Mouse (Mus musculus) kidney, embryonic 16.5 days (tissue): ENCODE results near the gene Tctn3. TPM values are rescaled to one million over a fixed set of nuclear protein-coding genes. Genes with fewer than 3 reads are reported as not detected.
"Not testable (repeated sequence)": the region's sequence is repeated elsewhere in the genome, so short reads cannot be mapped to it uniquely, and the experiment has no call there.

Source experiments
- ATAC-seq: fragments of 200-750 bp; cut with Nextera tagmentation; 2 replicates; pipeline ENCODE4 v1.8.0; 2017; ENCODE audit warnings: moderate TSS enrichment; ENCODE audit not compliant: low FRiP score, low TSS enrichment
- H3K27ac ChIP-seq: fragments of 300-500 bp; sonication (generic); 2 replicates; pipeline ENCODE4 v1.5.1; 2014; ENCODE audit warnings: low read length
- H3K27me3 ChIP-seq: fragments of 300-500 bp; sonication (generic); 2 replicates; pipeline ENCODE4 v1.6.1; 2014; ENCODE audit warnings: low read length, control low read depth, mixed read lengths; ENCODE audit not compliant: insufficient read depth
- H3K36me3 ChIP-seq: fragments of 300-500 bp; sonication (generic); 2 replicates; pipeline ENCODE4 v1.6.1; 2014; ENCODE audit warnings: low read length, control low read depth, mixed read lengths; ENCODE audit not compliant: insufficient read depth
- H3K4me1 ChIP-seq: fragments of 300-500 bp; sonication (generic); 2 replicates; pipeline ENCODE4 v1.6.1; 2014; ENCODE audit warnings: low read length, control low read depth, mixed read lengths; ENCODE audit not compliant: insufficient read depth
- H3K4me2 ChIP-seq: fragments of 300-500 bp; sonication (generic); replicated peaks from 2 replicates; pipeline ENCODE4 v1.6.1; 2014; ENCODE audit warnings: low read depth, low read length
- H3K4me3 ChIP-seq: fragments of 300-500 bp; sonication (generic); 2 replicates; pipeline ENCODE4 v1.5.1; 2014; ENCODE audit warnings: mild to moderate bottlenecking, low read length
- H3K9ac ChIP-seq: fragments of 300-500 bp; sonication (generic); replicated peaks from 2 replicates; pipeline ENCODE4 v1.6.1; 2014; ENCODE audit warnings: low read length
- H3K9me3 ChIP-seq: fragments of 300-500 bp; sonication (generic); 2 replicates; pipeline ENCODE4 v1.6.1; 2016; ENCODE audit warnings: low read length, control low read depth
- WGBS: fragments of 180-500 bp; shearing (Covaris S2); extraction: QIAGEN DNeasy Blood & Tissue Kit; methylation state at CpG from one replicate; pipeline ENCODE4 v1.1.7; 2014; 5-methylcytosine and 5-hydroxymethylcytosine counted together
- polyA plus RNA-seq: library from polyadenylated mRNA; unstranded; fragments of >200 nt; fragmentation: Nextera tagmentation; extraction: Ambion mirVana; gene quantifications from 2 replicates; pipeline ENCODE4 v1.2.1, GENCODE M21; 2015

Gene Tctn3
- polyA plus RNA-seq, 1 experiment from 2014 or later, result 11.5 TPM

DNA sequence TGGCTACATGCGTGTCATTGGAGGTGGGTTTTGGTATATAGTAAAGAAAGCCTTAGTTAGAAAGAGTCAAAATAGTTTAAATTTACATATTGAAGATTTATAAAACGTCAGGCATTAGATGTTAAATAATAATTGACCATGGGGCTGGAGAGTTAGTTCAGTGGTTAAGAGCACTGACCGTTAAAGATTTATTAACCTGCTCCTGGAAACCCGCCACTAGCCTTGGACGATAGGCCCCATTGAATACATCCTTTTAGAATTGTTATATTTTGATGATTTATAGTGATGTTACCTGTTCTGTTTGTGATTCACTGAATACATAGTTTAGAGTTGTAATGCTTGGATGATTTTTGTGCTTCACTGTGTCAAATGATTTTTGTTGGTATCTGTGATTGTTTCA, 11.2 kb downstream of the Tctn3 start:
- not testable (repeated sequence) for H3K27ac ChIP-seq, H3K4me1 ChIP-seq, H3K9me3 ChIP-seq, H3K4me2 ChIP-seq, H3K27me3 ChIP-seq, H3K4me3 ChIP-seq, H3K9ac ChIP-seq, ATAC-seq
- WGBS, result 87% methylated on average over 5 of the region's 5 CpGs
- H3K36me3 ChIP-seq, result peaks cover 13% of the 10 kb centered on the region; the same call in 1 of the 2 replicates

GRCm38 (mm10) chr19:40595831-40596230, 16.2 kb downstream of the Tctn3 start:
- no peak overlapping the region for H3K9ac ChIP-seq
- no peak overlapping the region for H3K4me3 ChIP-seq
- H3K4me2 ChIP-seq, result no peak overlapping the region
- no peaks in the 10 kb centered on the region for H3K27me3 ChIP-seq
- no peak for ATAC-seq
- H3K36me3 ChIP-seq, result peaks cover 9% of the 10 kb centered on the region; the same call in 1 of the 2 replicates
- 83% methylated on average over 8 of the region's 8 CpGs for WGBS
- no peak overlapping the region for H3K27ac ChIP-seq
- H3K9me3 ChIP-seq, result no peaks in the 10 kb centered on the region
- H3K4me1 ChIP-seq, result no peaks in the 10 kb centered on the region

DNA sequence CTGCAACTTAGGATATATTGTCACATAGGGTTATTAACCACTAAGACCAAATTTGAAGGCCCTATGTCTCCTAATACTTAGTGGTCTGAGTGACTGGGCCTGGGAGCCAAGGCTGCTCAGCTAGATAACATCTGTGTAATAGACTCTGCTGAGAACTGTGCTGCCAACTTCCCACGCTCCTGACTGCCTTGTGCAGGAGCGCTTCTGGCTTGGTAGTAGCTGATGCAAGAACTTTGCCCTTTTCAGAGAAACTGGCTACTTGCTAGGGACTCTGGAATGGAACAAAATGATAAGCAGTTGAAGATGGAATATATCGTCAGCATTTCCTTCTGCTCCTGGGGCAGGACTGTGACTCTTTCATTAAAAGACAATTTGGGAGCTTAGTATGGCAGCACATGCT, 16.8 kb downstream of the Tctn3 start:
- H3K36me3 ChIP-seq, result peaks cover 9% of the 10 kb centered on the region; the same call in 1 of the 2 replicates
- no peaks in the 10 kb centered on the region for H3K4me1 ChIP-seq
- H3K4me3 ChIP-seq, result no peak overlapping the region
- no peak overlapping the region for H3K4me2 ChIP-seq
- no peak overlapping the region for H3K27ac ChIP-seq
- H3K9ac ChIP-seq, result no peak overlapping the region
- no peaks in the 10 kb centered on the region for H3K9me3 ChIP-seq
- WGBS, result 92% methylated on average over 3 of the region's 3 CpGs
- ATAC-seq, result no peak
- no peaks in the 10 kb centered on the region for H3K27me3 ChIP-seq

- peak overlapping the region; percentile 85 for H3K4me3 ChIP-seq
- H3K4me2 ChIP-seq, result peak overlapping the region; percentile 76
- WGBS, result under 1% methylated on average over 10 of the region's 10 CpGs
- H3K9me3 ChIP-seq, result no peaks in the 10 kb centered on the region
- H3K4me1 ChIP-seq, result peaks cover 9% of the 10 kb centered on the region; the same call in 1 of the 2 replicates
- H3K27me3 ChIP-seq, result no peaks in the 10 kb centered on the region
- ATAC-seq, result peak; percentile 3; the same call in 1 of the 2 replicates
- peak overlapping the region; percentile 72 for H3K9ac ChIP-seq
- H3K36me3 ChIP-seq, result 0 out of 2 replicates have a peak, but pooled peaks cover 4% of the 10 kb centered on the region
- peak overlapping the region; percentile 36; the same call in 1 of the 2 replicates for H3K27ac ChIP-seq
These were observed 22.5 kb downstream of the Tctn3 start for GRCm38 (mm10) chr19:40589530-40589880.

- Histone ChIP-seq H3K27me3 (no peaks in the 10 kb centered on the region), H3K9ac (peak overlapping the region; percentile 72), H3K27ac (peak overlapping the region; percentile 36; the same call in 1 of the 2 replicates), H3K4me1 (peaks cover 9% of the 10 kb centered on the region; the same call in 1 of the 2 replicates), H3K9me3 (no peaks in the 10 kb centered on the region), H3K4me2 (peak overlapping the region; percentile 76), H3K4me3 (peak overlapping the region; percentile 85), H3K36me3 (0 out of 2 replicates have a peak, but pooled peaks cover 3% of the 10 kb centered on the region)
- ATAC-seq, result peak; percentile 67; the same call in 1 of the 2 replicates
- under 1% methylated on average over 18 of the region's 18 CpGs for WGBS
These were observed 23.0 kb downstream of the Tctn3 start for GRCm38 (mm10) chr19:40588847-40589529.

DNA sequence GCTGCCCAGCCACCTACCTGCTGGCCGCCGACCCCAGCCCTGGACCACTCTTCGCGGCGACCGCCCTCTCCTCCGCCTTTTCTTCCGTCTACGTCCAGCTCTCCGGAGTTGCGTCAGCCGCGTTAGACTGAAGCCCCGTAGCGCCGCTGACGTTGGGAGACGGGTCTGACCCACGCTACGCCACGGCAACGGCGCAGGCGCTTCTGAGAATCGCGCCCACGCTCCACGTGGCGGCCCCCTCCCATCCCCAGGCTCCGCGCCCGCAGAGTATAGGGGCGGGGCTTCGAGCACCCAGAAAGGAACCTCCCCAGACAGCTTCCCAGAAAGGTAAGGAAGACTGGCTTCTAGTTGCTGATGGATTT, 23.8 kb downstream of the Tctn3 start, which contains the start of gene Aldh18a1:
TSS of gene Aldh18a1 (minus strand) at position 171 of the 362 bp plus-strand sequence.
- peaks cover 9% of the 10 kb centered on the region; the same call in 1 of the 2 replicates for H3K4me1 ChIP-seq
- H3K9ac ChIP-seq, result peak within 1 kb of the TSS; percentile 72
- H3K4me3 ChIP-seq, result peak within 1 kb of the TSS; percentile 85
- no peaks in the 10 kb centered on the region for H3K27me3 ChIP-seq
- H3K4me2 ChIP-seq, result peak within 1 kb of the TSS; percentile 76
- peak; percentile 96 for ATAC-seq
- H3K9me3 ChIP-seq, result no peaks in the 10 kb centered on the region
- under 1% methylated on average over 34 of the region's 34 CpGs for WGBS
- peak within 1 kb of the TSS; percentile 36; the same call in 1 of the 2 replicates for H3K27ac ChIP-seq
- no peaks in the 10 kb centered on the region for H3K36me3 ChIP-seq

GRCm38 (mm10) chr19:40587491-40588292, 24.3 kb downstream of the Tctn3 start:
- H3K9me3 ChIP-seq, result no peaks in the 10 kb centered on the region
- peak; percentile 69 for ATAC-seq
- no peaks in the 10 kb centered on the region for H3K36me3 ChIP-seq
- no peaks in the 10 kb centered on the region for H3K27me3 ChIP-seq
- WGBS, result 3% methylated on average over 30 of the region's 30 CpGs
- no peak overlapping the region for H3K27ac ChIP-seq
- H3K4me2 ChIP-seq, result peak overlapping the region; percentile 76
- H3K4me1 ChIP-seq, result peaks cover 9% of the 10 kb centered on the region; the same call in 1 of the 2 replicates
- H3K4me3 ChIP-seq, result peak overlapping the region; percentile 85
- peak overlapping the region; percentile 68 for H3K9ac ChIP-seq

- no peaks in the 10 kb centered on the region for H3K9me3 ChIP-seq
- H3K27me3 ChIP-seq, result no peaks in the 10 kb centered on the region
- H3K9ac ChIP-seq, result no peak overlapping the region
- H3K36me3 ChIP-seq, result 0 out of 2 replicates have a peak, but pooled peaks cover 5% of the 10 kb centered on the region
- 63% methylated on average over 7 of the region's 7 CpGs for WGBS
- ATAC-seq, result no peak
- H3K4me2 ChIP-seq, result peak overlapping the region; percentile 76
- H3K4me1 ChIP-seq, result peaks cover 9% of the 10 kb centered on the region; the same call in 1 of the 2 replicates
- no peak overlapping the region; the same call in 1 of the 2 replicates for H3K4me3 ChIP-seq
- no peak overlapping the region for H3K27ac ChIP-seq
These were observed 25.1 kb downstream of the Tctn3 start for GRCm38 (mm10) chr19:40586908-40587307.

DNA sequence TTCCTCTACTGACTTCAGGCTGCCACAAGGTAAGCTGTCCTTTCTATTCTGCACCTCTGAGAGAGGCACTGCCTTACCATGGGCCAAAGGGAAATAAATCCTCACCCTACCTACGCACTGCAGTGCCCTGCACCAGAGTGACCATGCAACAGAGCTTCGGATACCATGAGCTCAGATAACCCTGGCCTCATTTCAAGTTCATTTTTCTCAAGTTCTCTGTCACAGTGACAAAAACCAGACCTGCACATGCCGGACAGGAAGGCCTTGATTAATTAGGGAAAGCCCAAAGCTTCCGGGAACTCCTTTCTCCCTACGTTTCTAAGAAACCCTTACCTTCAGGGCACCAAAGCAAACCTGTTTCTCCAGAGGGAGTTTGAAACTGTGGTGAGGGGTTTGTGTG, 30.4 kb downstream of the Tctn3 start:
- Histone ChIP-seq H3K4me1 (no peaks in the 10 kb centered on the region), H3K27ac (no peak overlapping the region), H3K4me3 (no peak overlapping the region), H3K9me3 (no peaks in the 10 kb centered on the region), H3K9ac (no peak overlapping the region), H3K36me3 (peaks cover 26% of the 10 kb centered on the region), H3K27me3 (no peaks in the 10 kb centered on the region), H3K4me2 (no peak overlapping the region)
- WGBS, result 70% methylated on average over 5 of the region's 5 CpGs
- no peak for ATAC-seq
